Mouse (Mus musculus): ENCODE measurements around the gene Acox3.
"Not testable (repeated sequence)": the region's sequence is repeated elsewhere in the genome, so short reads cannot be mapped to it uniquely, and the experiment has no call there.

Gene Acox3

DNA sequence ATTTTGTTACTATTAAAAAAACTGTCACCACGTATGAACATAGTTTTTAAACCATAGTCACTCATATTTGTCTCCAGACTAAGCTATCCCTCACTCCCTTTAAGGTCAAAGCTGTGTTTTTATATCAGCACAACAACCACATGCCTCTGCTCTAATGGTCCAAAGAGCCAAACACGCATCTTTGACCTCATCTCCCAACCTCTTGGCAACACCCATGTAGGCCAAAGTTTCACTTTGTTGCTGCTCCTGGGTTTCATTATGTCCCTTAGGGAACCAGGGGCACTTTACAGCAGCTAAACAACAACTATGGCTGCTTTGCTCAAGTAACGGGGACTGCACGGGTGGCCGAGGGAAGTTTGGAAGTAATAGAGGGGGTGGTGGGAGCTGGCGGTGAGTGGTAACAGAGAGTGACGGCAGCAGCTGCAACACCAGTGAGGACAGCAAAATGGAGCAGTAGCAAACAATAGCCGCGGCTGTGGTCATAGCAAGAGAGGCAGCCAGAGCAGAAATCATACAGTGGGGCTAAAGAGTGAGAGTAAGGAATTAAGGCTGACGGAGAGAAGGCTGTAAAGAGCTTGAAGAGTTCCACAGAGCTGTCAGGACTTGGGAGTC lies 6.3 kb upstream of the Acox3 start:
- in situ Hi-C loops (cut with MboI, MseI): no loop called here

DNA sequence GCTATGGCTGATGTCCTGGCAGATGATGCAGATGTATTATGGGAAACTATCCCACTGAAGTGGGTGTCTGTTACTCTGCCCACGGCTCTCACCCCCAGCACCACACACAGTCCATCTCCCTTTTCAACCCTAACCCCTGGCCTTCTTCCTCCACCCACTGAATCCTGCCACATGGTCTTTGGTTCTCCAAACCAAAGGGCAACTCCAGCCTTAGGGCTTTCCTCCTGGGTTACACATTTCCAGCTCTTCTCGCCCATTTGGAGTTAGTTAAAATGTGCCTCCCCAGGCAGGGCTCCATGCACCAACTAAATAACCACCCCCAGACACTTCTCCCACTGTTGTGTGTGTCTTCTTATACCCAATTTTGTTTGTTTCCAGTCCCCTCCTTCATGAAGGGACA lies 4.4 kb upstream of the Acox3 start:
- in situ Hi-C loops (cut with MboI, MseI): no loop called here

DNA sequence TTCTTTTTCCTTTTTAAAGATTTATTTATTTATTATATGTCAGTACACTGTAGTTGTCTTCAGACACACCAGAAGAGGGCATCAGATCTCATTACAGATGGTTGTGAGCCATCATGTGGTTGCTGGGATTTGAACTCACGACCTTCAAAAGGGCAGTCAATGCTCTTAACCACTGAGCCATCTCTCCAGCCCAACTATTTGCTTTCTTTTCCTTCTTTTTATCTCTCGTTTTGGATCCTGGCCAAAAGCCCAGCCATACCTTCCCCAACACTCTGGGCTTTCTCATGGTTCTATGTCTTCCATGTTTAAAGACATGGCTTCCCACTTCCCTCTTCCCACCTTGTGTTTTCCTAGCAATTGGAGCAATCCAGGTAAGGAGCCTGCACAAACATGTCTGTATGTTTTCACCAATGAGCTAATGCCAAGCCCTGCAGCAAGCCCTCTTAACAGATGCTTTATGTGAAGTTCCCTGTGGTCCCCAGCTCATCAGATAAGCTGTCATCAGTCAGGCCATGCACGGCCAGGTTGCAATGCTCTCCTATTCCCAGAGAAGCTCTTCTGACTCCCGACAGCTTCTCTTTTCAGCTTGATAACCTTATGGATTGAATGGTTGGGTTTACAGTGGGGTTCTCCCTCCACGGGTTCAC lies 3.5 kb upstream of the Acox3 start:
- in situ Hi-C loops (cut with MboI, MseI): no loop called here

DNA sequence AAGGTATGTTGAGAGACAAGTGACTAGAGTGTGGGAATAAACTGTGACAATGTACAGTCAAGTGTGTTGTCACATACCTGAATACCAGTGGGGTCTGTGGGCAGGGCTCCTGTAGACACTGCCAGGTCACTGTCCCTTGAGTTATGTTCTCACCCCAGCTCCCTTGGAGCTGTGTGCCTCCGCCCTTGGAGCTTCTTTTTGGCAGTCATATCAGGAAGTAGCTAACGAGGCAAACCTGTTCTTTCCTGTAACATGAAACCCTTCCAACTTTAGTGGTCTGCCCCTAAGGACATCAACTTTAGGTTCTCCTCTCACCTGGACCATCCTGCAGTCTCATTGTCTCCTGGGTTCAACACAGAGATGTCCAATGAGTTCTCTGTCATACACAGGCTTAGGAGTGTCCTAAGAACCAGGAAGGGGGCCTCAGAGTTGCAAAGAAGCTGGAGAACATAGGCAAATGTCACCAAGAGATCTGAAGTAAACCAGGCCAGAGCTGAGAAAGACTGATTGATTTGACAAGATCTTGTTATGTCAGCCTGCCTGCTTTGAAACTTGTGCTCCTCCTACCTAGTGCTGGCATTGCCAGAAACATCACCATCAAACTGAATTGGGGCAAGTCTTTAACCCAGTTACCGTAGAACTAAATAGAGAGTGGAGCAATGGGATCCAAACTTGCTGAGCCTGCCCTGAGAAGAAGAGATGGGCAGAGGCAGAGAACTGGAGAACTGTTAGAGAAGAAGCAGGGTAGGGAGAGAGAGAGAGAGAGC lies 2.5 kb upstream of the Acox3 start:
- in situ Hi-C loops (cut with MboI, MseI): no loop called here

DNA sequence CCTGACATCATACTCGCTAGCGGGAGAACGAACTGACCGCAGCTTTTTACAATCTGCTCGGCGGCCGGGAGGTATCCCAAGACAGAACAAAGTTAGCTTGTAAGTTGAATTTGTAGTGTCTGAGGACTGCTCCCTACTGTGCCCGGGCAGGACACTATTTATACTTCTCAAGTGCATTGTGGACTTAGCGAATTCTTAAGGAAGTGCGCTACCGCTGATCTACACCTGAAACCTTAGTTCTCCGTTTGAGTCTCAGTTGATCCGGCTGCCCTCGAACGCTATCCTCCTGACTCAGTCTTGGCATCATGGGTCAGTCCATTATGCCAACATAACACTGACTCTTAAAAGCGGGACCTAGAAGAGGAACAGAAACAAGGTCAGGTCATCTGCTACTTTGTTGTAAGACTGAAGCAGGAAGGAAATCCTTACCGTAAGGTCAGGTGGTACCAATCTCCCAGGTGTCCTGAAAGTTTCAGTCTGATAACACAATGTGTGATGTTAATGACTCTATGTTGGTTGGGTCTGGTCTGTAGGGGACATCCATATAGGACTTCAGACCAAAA lies 462 bp downstream of the Acox3 start:
- in situ Hi-C loops (cut with MboI, MseI): no loop called here

DNA sequence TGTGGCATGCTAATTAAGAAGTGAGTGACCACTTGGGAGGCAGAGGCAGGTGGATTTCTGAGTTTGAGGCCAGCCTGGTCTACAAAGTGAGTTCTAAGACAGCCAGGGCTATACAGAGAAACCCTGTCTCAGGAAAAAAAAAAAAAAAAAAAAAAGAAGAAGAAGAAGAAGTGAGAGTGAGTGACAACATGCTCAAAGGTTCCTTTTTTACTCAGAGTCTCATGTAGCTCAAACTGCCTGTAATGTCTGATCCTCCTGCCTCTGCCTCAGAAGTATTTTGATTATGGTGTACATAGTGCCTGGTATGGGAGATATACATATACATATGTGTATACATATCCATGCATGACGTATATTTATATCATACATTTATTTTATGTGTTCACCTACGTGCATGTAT lies 1.4 kb downstream of the Acox3 start:
- in situ Hi-C loops (cut with MboI, MseI): not testable (repeated sequence)

DNA sequence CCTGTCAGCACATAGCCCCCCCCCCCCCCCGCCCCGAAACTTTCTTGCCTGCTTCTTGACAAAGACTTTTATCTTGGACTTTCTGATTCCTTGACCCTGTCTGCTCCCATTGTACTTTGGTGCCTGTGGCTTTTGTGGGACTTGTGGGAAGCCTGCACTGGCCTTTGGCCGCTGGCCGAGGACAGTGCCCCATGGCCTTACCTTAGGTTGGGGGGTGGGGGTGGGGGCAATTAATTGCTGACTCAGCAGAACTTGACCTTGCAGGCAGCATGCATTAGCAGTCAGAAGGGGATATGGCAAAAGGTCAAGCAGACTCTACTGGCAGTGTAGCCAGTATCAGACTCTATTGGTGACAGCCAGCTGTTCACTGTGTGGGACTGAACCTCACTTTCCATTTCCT lies 8.7 kb downstream of the Acox3 start:
- in situ Hi-C loops (cut with MboI, MseI): loop anchor here in 1 of 2 experiments (5.0 kb wide), 1 partner anchor 121 kb away; no protein-coding TSS in a partner anchor

DNA sequence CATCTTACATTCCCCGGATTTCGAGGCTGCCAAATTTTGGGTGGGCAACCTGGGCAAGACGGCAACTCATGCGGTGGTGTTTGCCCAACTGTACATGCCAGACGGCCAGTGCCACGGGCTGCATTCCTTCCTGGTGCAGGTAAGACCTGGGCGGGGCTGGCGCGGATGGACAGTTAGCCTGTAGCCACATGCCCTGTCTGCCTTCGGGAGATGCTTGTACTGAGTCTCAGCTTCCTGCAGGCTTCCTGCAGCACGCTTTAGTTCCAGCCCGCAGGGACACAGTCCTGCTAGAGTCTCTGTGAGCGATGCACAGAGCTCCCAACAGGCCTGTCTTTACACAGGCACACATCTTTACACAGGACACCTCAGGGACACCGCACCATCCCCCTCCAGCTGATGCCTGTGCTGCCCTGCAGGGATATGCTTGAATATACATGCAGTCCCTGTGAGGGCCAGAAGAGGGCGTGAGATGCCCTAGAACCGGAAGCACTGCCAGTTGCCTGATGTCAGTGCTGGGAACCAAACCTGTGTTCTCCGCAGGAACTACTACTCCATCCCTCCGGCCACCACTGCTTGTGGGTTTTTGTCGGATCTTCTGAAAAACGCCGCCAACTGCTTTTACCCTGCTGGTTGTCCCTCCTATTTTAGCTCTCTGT lies 9.4 kb downstream of the Acox3 start:
- in situ Hi-C loops (cut with MboI, MseI): loop anchor here in 1 of 2 experiments (5.0 kb wide), 1 partner anchor 120 kb away; no protein-coding TSS in a partner anchor

DNA sequence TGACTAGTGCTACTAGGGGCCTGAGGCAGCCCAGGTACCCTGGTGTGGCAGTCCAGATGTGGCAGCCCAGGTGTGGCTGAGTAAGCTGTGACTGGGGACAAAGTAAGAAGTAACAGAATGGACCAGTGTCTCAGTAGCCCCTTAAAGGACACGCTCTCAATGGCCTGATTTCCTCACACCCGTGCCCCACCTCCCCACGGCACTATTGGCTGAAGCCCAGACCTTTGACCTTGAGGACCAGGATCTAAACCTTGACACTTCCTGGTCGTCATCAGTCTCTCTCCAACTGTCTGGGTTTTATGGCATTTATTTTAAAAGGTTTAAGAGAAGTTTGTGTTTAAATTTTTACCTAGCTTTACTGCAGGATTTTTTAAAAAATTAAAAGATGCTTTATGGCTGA lies 10.0 kb downstream of the Acox3 start:
- in situ Hi-C loops (cut with MboI, MseI): loop anchor here in 1 of 2 experiments (5.0 kb wide), 1 partner anchor 119 kb away; no protein-coding TSS in a partner anchor

DNA sequence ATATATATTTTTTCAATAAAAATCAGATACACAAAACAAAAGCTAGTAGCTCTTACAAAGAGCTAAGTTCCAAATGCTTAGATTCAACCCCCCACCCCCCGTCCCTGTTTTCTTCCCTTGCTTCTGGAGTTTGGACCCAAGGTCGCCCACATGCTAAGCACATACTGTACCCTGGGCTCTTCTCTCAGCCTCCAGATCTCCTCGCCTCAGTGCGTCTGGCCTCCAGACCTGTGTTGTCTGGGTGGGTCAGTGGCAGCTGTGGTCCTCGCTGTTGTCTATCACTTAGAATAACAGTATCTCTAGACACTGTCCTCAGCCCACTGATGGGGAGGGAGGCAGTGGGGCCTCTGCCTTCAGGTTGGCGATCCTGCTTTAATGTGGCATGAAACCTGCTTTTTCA lies 10.4 kb downstream of the Acox3 start:
- in situ Hi-C loops (cut with MboI, MseI): loop anchor here in 1 of 2 experiments (5.0 kb wide), 1 partner anchor 119 kb away; no protein-coding TSS in a partner anchor

DNA sequence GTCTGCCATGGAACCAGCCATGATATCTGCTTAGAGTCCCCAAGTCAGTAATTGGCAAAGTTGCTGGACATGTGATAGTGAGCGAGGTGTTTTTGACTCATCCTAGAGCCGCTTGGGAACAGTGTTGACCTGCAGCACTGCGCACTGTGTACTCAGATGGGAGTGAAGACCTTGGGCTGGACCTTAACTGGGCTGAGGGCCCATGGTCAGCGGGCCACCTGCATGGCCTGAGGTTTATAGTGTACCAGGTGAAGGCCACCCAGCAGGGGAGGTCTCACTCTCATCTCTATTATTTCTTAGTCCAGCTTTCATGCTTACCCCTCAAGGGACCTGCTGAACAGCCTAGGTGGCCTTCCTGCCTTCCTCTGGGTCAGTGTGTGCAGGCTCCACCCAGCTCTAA lies 11.9 kb downstream of the Acox3 start:
- in situ Hi-C loops (cut with MboI, MseI): loop anchor here (5.0 kb wide), 2 partner anchors 98 to 118 kb away; no protein-coding TSS in a partner anchor

DNA sequence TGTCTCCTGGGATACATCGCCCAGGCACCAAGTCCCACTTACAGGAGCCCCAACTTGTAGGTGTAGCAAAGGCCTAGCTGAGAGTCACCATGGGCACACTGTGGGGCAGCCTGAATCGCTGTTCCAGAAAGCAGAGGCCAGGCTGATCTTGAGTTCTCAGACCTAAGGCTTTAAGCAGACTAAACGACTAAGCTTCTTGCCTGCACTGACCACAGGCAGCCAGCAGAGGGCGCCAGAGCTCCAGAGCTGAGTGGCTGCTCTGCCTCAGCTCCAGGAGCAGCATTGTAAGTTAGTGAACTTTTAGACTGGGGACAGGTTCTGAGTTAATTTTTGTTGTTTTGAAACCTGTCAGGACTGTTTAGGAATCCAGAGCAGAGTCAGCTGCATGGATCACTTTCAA lies 12.9 kb downstream of the Acox3 start:
- in situ Hi-C loops (cut with MboI, MseI): loop anchor here in 1 of 2 experiments (5.0 kb wide), 1 partner anchor 97 kb away; no protein-coding TSS in a partner anchor

DNA sequence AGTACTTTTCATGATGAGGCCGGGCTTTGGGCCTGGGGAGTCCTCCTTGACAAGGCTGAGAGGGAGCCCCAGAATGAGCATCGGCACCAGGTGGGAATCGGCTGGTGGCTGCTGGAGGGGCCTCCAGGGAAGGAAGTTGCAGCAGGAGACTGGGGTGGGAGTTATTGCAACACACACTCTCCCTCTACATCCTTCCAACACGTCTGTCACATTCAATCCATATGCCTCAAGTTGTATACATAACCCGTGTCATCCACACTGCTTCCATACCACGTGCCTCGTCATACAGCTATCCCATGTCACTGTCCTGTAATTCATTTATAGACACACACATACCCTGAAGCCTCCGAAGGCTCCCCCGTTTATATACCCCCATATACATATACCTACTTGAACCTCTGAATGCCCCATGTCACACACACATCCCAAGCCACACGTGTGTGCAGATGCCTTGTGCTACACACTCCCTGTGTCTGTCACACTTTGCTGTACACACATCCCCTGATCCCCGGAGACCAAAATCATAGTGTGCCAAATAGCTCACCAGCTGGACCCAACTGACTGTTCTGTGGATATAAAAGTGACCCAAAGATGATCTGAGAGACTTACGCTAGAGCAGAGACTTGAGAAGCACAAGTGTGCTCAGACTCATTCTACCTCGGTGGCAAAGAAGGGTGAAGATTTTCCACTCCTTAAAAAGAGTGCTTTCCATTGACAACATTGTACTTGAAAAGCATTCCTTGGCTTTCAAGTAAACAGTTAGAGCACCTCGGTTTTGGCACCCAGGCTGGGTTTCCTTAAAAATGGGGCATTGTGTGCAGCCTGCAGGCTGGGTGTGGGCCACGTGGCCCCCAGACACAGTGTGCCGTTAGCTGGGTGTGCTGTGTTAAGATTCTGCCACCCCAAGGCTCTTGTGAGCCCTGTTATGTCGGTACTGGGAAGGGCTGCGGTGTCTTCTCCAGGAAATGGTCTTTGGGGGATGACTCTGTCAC lies 13.6 kb downstream of the Acox3 start:
- in situ Hi-C loops (cut with MboI, MseI): loop anchor here in 1 of 2 experiments (5.0 kb wide), 1 partner anchor 96 kb away; no protein-coding TSS in a partner anchor

DNA sequence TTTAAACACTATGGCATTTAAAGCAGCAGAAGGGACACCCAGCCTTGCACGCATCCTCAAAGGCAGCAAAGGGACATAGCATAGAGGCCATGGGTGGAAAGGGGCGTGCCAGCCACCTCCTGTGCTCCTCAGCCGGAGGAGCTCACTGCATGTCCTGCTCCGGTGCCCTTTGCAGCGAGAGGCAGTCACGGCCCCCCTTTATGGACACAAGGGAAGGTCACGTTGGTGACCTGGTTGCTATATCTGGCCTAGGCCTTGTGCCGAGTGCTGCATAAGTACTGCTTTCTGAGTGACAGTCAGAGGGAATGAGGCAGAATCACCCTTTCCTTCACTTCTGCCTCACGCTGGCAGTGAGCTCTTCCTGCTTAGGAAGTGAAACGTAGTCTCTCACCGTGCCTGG lies 17.4 kb downstream of the Acox3 start:
- in situ Hi-C loops (cut with MboI, MseI): loop anchor here in 1 of 2 experiments (10.0 kb wide), 1 partner anchor 265 kb away; no protein-coding TSS in a partner anchor

DNA sequence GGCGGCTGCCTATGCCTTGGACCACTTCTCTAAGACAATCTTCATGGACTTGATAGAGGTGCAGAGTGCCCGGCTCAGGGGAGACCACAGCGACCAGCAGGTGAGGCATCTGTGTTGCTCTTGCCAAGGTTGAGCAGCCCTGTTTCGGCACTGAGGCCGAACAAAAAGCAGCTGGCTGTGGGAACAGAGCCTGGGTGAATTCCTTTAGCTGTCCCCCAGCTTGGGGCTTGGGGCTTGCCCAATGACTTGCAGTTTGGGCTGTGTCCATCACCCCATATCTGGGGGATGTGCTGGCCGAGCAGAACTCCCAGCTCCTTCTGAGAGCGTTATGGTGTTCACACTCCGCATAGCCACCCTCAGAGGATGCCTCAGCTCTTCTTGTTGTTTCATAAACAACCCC lies 18.7 kb downstream of the Acox3 start:
- in situ Hi-C loops (cut with MboI, MseI): loop anchor here in 1 of 2 experiments (10.0 kb wide), 1 partner anchor 263 kb away; no protein-coding TSS in a partner anchor

DNA sequence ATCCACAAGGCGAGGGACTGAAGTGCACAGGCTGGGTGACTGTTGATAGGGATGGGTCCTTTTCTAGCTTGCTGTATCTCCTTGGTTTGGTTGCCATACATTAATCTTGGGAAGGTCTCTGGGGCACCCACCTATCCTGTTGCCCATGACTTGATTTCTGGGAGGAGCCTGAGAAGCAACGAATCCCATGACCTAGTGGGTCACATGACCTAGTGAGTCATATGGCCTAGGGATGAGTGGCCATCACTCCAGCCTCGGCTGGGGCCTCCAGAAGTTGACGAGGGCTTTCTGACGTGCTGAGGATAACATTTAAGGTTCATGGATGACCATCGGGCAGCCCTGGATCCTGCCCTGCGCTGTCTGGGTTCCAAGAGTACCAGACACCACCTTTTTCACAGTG lies 22.5 kb downstream of the Acox3 start:
- in situ Hi-C loops (cut with MboI, MseI): loop anchor here in 1 of 2 experiments (10.0 kb wide), 1 partner anchor 259 kb away; no protein-coding TSS in a partner anchor

DNA sequence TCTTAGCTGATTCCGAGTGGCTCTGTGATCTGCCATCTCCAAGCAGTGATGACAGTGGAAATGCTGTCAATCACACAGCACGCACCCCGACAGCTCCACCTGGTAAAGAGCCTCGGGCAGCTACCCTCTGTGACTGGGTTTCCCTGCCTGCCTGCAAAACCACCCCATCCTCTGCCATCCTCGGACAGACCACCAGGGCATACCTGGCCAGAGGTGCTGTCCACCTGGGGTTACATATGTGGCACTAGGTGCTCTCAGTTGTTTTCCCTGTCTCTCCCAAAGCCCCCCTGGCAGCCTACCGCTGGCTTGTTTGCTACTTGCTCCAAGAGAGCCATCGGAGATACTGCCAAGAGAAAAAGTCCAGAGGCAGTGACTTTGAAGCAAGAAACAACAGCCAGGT lies 24.0 kb downstream of the Acox3 start:
- in situ Hi-C loops (cut with MboI, MseI): loop anchor here in 1 of 2 experiments (10.0 kb wide), 1 partner anchor 258 kb away; no protein-coding TSS in a partner anchor

DNA sequence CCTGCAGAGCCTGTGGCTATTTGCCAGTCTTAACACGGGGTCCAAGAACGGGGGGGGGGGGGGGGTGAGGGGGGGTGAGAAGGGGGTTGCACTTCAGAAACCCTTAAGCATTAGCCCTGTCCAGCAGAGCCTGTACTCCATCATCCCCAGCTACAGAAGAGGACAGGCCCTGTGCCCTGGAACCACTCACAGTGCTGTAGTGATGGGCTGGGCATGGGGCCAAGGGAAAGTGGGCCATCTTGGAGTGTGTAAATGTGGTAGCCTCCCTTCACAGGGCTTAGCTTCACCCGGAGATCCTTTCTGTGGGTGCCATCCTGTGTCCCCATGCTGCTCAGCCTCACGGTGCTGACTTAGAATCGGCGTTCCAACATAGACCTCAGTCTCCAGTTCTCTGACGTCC lies 24.9 kb downstream of the Acox3 start:
- in situ Hi-C loops (cut with MboI, MseI): loop anchor here in 1 of 2 experiments (10.0 kb wide), 1 partner anchor 257 kb away; no protein-coding TSS in a partner anchor

DNA sequence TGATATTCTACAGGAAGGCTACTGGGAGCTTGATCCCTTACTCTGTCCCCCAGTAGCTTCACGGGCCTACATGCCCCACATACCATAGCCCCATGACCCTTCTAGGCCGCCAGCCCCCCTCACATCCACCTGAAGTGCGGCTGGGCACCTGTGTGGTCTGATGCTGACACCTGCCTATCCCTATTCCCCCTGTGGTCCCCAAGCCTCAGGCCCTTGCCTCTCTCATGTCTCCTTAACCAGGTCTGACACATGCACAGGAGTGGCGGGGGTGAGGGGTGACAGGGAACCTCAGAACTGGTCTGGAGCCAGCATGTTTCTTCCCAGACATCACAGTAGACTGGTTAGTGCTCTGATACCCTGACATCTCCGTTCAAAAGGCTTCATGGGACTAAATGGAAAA lies 25.7 kb downstream of the Acox3 start:
- in situ Hi-C loops (cut with MboI, MseI): loop anchor here in 1 of 2 experiments (10.0 kb wide), 1 partner anchor 256 kb away; no protein-coding TSS in a partner anchor
